Mouse (Mus musculus) frontal cortex, postnatal 14 days (tissue): ENCODE measurements around the gene Hnrnpl.

Experiments used
- DNase-seq, 2 experiments: peaks; one replicate each; pipeline ENCODE4 v3.0.0; 2022; ENCODE audit warnings: low spot score in 2 of 2

The Hnrnpl gene

DNA sequence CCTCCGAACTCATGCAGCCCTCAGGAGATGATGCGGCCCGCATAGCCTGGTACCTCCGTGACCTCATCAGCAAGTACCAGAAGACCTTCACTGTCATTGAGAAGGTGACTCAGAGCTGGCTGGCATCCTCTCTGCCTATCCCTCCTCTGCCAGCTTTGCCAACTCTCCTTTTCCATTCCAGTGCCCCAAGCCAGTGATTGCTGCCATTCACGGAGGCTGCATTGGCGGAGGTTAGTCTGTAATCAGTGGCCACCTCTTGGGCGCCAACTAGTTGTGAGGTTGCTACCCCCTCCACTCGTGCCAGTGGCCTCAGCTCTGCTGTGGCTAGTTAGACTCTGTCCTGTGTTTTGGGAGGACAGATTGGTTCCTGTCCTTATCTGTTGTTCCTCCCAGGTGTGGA is 21.5 kb downstream of the Hnrnpl start:
- no peak for DNase-seq

DNA sequence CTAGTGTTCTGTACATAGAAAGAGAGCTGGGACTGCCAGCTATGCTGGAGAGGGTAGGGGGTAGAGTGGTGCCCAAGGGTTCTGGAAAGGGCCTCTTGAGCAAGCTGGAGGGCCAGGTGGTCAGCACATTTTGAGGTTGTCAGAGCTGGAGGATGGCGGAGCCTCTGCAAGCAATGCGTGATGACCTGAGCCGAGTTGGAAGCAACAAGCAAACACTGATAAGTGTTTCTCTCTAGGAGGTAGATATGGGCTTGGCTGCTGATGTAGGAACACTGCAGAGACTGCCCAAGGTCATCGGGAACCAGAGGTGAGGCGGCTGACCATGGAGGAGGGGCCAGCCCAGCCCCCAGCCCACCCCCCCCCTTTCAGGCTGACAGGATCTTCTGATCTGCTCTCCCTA is 22.6 kb downstream of the Hnrnpl start:
- no peak for DNase-seq

DNA sequence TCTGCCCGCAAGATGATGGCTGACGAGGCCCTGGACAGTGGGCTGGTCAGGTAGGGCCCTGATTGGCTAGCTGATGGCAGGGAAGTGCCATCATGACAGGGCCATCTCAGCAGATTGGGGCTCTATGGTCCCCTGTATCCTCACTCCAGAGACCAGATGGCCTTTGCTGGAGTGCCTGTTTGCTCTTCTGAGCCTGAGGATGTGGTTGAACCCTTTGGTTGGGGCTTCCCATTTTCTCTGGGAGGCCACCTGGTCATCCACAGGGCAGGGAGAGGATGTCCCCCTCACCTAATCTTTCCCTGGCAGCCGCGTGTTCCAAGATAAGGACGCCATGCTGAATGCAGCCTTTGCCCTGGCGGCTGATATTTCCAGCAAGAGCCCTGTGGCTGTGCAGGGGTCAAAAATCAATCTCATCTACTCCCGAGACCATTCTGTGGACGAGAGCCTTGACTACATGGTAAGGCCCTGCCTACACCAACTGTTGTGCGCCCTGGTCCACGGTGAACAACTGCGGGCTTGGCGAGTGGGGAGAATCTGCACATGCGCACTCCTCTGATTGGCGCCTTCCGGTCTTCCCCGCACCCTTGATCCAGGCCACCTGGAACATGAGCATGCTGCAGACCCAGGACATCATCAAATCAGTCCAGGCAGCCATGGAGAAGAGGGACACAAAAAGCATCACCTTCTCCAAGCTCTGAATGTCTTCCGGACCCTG is 23.2 kb downstream of the Hnrnpl start:
- no peak for DNase-seq

DNA sequence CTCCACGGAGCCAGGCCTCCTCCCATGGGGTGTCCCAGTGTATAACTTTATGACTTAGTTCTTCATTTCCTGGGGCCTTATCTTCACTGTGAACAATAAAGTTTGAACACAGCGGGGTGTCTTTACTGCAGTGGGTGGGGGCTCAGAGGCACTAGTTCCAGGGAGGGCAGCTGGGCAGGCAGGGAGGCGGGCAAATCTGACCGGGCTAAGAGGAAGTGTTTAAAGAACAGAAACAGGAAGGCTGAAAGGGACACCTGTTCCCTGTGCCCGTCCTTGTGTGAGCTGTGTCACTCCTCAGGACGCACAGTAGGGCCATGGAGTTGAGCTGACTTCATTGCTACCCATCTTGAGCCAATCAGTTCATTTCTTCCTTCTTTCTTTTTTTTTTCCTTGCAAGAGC is 23.8 kb downstream of the Hnrnpl start:
- no peak for DNase-seq

DNA sequence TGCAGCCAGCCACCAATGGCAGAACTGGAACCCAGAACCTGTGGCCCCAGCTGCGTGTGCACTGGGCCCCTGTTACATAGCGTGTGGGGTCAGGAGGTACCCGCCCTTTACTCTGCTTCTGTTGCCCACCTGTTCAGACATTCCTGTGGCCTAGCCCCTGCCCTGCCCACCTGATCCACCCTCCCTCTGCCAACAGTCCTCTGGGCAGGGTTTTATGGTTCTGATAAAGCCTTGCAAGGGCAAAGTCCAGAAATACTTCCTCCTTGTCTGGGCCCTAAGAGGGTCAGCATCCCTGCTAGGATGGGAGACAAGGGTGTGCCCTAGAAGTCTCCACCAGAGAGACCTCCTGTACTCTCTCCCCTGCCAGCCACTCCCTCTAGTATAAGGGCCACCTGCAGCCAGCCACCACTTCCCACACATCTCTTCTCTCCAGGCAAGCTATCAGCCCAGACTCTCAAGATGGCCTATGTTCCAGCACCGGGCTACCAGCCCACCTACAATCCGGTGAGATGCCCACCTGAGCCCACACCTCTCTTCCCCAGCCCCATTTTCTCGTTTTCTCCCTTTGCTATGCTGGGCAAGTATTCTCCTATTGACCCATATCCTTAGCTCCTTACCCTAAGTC is 25.5 kb downstream of the Hnrnpl start, which contains the start of gene Lgals4:
Lgals4 (plus strand) TSS at position 132 of the 625 bp plus-strand sequence.
- no peak for DNase-seq

DNA sequence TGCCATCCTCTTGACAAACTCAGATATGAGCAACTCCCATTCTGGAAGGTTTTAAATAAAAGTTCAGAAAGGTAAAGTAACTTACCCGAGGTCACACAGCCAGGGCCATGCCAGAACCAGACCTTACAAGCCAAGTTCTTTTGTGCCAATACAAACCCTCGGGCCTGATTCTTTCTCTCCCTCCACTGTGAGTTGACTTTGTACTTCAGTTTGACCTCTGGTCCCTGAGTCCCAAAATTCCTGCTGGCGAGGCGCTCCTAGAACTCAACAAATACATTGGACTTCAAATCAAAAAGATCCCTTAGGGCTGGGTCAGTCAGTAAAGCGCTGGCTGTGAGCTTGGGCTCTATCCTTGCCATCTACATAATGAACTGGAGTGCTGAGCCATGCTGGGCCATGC is 28.6 kb downstream of the Hnrnpl start:
- no peak for DNase-seq

DNA sequence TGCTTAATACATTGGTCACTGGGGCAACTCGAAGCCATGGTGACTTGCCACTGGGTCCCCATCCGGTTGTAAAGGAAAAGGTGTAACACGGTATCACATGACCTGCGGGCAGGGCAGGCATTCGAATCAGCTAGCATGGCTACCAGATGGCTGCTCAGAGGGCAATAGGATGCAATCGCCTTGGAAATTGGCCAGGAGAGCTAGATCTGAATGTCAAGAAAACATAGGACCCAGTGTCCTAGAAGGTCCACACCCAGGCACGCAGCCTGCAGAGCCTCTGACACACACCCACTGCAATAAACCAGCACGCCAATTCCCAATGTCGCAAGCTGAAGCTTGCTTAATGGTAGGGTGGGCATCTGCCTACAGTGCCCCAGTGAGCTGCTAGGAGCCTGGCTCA is 30.0 kb downstream of the Hnrnpl start:
- DNase-seq: no peak

DNA sequence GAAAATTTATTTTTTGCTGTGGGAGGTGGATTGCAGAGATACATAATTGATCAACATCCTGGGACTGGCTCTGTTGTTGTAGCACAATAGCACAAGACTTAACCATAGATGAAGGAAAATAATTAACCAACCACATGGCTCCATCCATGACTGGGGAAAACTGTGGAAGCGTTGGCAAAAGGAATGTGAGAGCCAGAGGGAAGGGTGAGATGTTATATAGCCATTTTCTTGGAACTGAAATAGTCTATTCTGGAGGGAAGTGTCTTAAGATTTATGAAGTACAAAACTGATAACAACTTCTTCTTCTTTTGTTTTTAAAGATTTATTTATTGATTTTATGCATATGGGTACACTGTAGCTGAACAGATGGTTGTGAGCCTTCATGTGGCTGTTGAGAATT is 38.9 kb downstream of the Hnrnpl start:
- no peak for DNase-seq

DNA sequence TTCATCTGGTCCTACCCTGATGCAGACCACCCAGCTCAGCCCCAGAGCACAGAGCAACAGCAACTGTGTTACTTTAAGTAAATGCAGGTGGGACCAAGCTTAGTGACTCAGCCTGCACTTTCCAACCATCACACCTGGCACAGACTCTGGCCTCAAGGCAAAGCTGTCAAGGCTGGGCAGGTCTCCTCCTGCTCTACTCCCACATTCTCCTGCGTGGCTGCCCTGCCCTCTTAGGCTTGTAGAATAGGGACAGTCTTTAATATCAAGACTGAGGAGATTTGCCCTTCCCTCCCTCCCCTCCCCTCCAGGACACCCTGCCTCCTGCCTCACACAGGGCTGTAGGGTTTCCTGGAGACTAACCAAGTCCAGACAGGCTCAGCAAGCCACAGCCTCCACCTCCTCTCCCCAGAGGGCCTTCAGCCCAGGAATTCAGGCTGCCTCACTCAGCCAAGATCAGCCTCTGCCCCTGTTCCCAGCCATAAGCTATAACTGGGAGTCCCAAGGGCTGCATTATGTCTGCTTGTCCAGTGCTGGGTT is 41.4 kb downstream of the Hnrnpl start:
- no peak for DNase-seq

DNA sequence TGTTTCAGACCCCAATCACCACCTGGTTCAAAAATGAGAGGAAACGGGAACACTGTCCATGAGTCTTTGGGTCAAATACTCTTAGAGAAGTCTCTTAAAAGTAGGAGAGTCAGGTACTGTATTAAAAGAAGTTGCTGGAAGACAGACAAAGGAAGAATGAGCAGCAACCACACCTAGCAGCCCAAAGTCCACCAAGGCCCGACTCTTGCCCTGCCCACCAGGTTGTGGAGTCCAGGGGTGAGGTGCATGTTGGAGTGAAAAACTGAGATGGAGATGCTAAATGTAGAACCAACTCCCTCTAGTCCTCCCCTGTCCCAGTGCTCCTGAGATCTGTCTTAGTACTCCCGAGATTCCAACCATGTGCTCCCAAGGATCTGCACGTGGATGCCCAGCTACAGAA is 42.3 kb downstream of the Hnrnpl start:
- DNase-seq: no peak

DNA sequence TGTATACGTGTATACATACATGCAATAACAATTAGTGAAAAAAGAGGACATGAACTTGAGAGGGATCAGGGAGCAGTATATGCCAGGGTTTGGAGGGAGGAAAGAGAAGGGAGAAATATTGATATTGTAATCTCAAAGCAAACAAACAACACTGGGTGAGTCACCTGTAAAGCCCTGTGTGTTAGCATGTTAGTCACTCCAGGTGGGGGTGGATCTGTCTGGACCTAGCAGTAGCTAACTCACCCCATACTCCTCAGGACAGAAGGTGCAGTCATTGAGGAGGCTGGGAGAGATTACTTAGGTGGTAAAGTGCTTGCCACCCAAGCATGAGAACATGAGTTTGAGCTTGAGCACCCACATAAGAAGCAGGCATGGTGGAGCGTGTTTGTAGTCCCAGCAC is 51.6 kb downstream of the Hnrnpl start:
- no peak for DNase-seq

DNA sequence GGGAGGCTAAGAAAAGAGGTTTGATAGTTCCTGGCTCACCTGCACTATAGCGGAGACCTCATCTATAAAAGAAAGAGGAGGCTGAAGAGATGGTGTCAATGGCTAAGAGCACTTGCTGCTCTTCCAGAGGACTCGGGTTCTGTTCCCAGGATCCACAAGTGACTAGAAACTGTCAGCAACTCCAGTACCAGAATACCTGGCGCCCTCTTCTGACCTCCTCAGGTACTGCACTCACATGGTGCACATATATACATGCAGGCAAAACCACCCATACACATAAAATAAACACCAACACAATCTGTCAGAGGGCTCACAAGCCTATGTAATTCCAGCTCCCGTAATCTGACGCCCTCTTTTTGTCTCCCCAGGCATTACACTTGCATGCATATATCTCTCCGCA is 52.6 kb downstream of the Hnrnpl start:
- no peak for DNase-seq

DNA sequence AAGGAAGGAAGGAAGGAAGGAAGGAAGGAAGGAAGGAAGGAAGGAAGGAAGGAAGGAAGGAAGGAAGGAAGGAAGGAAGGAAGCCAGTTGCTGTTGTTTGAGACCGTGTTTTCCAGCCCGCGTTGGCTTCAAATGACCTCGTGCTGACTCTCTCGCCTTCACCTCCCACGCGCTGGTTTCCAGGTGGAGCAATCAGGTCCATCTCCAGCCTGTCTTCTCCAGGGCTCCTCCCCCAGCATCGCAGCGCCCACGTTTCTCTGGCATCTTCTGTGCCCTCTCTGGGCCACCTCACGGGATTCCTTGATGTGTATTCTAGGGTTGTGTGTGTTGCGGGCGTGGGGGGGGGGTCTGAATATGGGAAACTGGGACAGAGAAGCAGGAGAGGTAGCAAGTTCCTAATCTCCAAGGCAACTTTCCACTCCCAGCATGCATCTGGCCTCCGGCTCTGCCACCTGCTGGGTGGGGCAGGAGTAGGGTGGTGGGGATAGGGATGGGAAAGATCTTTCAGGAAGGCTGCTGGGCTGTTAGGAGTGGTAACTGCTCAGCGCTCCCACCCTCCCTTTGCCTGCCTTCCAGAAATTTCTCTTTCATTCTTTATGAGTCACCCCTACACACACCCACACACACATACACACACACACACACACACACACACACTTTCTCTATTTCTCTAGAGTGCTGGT is 54.6 kb downstream of the Hnrnpl start:
- peak; percentile 40 to 73 for DNase-seq

DNA sequence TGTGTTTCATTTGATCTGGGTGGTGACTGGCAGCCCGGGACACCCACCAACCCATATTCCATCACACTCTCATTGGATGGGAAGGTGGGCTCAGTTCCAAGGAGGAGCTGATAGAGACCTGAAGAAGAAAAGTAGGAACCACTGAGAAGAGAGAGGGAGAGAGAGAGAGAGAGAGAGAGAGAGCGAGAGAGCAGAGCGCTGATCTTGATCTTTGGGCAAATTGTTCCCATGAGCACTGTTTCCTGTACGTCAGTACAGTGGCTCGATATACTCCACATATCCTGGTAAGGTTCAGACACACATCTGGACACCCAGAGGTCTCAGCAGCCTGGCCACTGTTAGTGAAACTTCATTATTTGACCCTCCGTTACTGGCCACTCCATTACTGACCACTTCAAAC is 55.2 kb downstream of the Hnrnpl start, which contains the start of gene Lgals7:
Lgals7 (plus strand) TSS at position 314 of the 400 bp plus-strand sequence.
- DNase-seq: no peak

DNA sequence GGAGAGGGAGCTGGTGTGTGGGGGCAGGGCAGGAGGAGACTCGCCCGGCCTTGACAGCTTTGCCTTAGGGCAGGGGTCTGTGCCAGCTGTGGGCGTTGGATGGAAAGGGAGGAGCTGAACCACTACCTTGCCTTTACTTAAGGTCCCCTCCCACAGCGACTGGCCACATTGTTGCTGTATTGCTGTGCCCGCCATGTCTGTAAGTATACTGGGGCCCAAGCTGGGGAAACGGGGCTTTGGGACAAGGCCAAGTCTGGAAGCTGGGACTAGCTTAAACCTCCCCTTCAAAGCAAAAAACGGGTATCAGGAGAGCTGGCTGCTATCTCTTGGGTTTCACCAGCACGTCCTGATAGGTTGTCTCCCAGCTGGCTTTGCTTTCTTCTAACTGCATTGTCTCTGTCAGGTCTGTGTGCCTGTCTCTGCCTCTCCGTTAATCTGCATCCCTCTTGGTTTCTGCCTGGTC is 56.0 kb downstream of the Hnrnpl start:
- no peak for DNase-seq

DNA sequence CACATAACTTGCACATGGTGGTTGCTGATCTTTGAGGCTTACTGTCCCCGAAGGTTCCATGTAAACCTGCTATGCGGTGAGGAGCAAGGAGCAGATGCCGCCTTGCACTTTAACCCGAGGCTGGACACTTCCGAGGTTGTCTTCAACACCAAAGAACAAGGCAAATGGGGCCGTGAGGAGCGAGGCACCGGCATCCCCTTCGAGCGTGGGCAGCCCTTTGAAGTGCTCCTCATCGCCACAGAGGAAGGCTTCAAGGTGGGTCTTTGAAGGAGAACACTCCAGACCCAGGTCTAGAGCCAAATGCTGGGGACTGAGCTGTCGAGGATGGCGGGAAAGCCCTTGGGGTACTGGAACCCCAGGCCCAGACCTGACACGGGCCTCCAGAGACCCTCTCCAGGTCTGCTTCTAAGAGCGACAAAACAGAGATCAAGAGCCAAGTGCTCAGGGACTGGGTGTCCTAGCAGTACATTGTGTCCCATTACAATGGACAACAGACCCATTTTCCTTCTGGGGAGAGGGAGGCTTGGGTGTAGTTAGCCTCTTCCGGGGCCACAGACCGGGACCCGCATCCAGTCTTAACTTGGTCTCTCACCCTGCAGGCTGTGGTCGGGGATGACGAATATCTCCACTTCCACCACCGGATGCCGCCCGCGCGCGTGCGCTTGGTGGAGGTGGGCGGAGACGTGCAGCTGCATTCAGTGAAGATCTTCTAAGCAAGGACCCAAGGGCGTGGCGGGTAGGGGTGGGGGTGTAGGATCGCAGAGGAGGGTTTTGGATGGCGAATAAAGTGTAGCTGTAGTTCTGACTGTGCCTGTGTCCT is 57.4 kb downstream of the Hnrnpl start:
- DNase-seq: peak; percentile 74 to 75

DNA sequence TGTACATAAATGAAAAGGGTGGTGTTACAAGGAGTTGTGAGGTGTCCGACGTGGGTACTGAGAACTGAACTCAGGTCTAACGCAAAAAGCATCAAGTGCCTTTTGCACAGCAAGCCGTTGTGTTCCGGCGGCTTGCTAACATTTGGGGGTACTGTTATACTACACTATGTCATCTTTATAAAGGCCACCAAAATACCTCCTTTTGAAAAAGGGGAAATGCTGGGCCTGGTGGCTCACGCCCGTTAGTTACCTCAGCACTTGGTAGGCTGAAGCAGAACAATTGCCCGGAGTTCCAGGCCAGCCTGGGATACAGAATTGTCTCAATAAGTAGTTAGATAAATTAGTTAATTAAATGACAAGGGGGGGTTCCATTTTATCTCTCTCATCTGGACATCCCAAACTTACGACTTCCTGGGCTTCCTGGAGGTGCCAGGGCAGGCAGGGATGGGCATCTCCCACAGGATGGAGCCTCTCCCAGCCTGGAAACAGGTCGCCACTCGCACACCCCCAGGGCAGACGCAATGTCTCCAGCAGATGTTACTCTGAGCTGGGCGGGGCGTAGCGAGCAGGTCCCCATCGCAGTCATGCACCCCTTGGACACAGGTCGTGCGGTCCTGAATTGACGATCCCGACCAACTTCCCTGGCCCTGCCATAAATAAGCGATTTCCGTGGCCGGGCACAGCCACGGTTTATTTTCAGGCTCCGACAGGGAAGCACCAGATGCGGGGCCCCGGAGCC is 58.6 kb downstream of the Hnrnpl start:
- DNase-seq: no peak

DNA sequence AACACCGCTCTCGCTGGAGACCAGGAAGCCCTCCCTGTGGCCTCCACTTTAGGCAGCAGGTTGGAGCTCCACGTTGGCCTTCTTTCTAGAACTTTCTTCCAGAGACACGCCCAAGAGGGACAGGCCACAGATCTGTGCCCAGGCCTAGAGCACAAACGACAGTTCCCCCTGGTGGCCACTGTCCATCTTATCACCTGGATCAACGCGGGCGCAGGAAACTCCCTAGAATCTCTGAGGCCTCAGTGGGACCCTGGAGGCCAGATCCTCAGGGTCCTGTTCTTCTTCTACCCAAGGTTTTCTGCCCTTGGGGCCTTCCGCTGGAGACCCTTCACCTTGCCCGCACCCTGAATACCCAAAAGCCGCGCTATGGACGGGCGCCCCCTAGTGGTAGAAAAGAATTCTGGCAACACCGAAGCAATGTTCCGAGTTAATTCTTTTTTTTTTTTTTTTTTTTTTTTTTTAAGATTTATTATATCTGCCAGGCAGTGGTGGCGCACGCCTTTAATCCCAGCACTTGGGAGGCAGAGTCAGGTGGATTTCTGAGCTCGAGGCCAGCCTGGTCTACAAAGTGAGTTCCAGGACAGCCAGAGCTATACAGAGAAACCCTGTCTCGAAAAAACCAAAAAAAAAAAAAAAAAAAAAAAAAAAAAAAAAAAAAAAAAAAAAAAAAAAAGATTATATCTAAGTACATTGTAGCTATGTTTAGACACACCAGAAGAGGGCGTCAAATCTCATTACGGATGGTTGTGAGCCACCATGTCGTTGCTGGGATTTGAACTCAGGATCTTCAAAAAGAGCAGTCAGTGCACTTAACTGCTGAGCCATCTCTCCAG is 59.4 kb downstream of the Hnrnpl start:
- peak in 1 of 2 experiments; percentile 35 for DNase-seq

DNA sequence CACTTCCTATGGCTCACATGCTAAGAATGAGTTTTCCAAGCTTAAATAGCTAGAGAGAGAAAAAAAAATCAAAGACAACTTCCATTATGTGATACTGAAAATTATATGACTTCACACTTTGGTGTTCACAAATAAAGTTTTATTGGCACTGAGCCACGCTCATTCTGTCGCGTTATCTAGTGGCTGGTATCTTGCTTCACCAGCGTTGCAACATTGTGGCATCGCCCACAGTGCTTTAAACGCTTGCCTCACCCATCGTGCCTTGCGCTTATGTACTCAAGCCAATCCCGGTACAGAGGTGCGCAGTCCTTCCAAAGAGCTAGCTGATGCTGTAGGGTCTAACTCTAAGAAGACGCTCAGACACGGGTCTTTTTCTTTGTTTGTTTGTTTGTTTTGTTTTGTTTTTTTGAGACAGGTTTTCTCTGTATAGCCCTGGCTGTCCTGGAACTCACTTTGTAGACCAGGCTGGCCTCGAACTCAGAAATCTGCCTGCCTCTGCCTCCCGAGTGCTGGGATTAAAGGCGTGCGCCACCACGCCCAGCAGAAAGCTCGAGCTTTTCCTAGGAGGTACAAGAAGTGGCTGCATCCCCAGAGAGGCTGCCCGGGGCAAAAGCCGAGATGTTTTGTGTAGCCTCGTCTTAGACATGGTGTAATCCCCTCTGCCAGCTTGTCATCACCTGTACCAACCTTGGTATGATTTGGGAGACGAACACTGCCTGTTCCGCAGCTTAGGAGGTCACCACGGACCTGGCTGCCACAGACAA is 62.7 kb downstream of the Hnrnpl start:
- DNase-seq: no peak
